Mouse (Mus musculus): ENCODE results near the gene Olfr483.

- TF ChIP-seq CTCF (conservative IDR thresholded peaks at IDR 0.05; ENCODE audit: low read length) (no peak), NANOG (IDR thresholded peaks at IDR 0.05; ENCODE audit: borderline replicate concordance, low read length) (no peak)
Measured at GRCm38 (mm10) chr7:108121416-108121815, 20.8 kb downstream of the Olfr483 start.

Measured in E14TG2a.4 (cell line).